Mouse (Mus musculus): ENCODE measurements around the gene Fam126a. TPM values are rescaled to one million over a fixed set of nuclear protein-coding genes. Genes with fewer than 3 reads are reported as not detected.
A peak's percentile ranks its signal among the peaks of the same experiment; 100 is the strongest.

Gene Fam126a
- polyA plus RNA-seq (2012; rRNA removed) = 10.9 and 15.4 TPM in 2 replicates
- 64.8 and 65.3 TPM in 2 replicates for polyA plus RNA-seq (2014; fragmentation: Nextera tagmentation; extraction: Ambion mirVana)

DNA sequence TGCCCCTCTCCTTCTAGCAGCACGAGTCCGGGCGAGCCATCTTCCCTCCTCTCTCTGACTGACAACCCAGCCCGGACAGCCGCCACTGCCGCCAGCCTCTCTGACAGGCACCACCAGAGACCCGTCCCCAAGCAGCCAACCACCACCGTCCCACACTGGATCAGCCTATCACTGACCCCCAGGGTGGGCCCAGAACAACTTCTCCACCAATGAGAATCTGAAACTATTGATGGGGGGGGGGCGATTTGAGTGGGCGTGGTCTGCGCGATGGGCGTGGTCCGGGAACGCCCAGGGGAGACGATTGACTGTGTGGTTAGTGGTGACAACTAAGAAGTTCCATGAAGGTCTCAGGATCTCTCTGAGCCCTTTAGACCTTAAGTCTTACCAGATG lies at the start of gene Fam126a:
Fam126a (minus strand) TSS at position 112 of the 391 bp plus-strand sequence.
- TF ChIP-seq CTCF (IDR thresholded peaks at IDR 0.05; ENCODE audit: low read depth) (no peak), EP300 (IDR thresholded peaks at IDR 0.05; ENCODE audit: low read depth) (peak; percentile 53; the same call in 1 of the 2 replicates)
- Histone ChIP-seq H3K4me2 (ENCODE audit: low read depth) (peak within 1 kb of the TSS; percentile 79), H3K36me3 (replicated peaks; ENCODE audit: control insufficient read depth, insufficient read depth, low read depth) (peaks cover 14% of the 10 kb centered on the region), H3K9ac (replicated peaks) (peak within 1 kb of the TSS; percentile 98), H3K27ac (peak within 1 kb of the TSS; percentile 65), H3K4me3 (ENCODE audit: insufficient read depth in 1 of 2, low read depth in 2 of 2, low read length in 2 of 2) (peak within 1 kb of the TSS; percentile 77 to 87), H3K9me3 (ENCODE audit: control insufficient read depth, low read length) (no peaks in the 10 kb centered on the region), H3K4me1 (replicated peaks; ENCODE audit: control insufficient read depth in 2 of 2, insufficient read depth in 2 of 2, low read length in 1 of 2) (peaks cover 7 to 17% of the 10 kb centered on the region in 2 experiments), H3K27me3 (ENCODE audit: control insufficient read depth, insufficient read depth, low read length) (no peaks in the 10 kb centered on the region)
- WGBS (ENCODE audit: insufficient replicate concordance) = under 1% methylated on average over 16 of the region's 16 CpGs
- ATAC-seq (ENCODE audit: insufficient read depth) (peak; percentile 100), DNase-seq (ENCODE audit: low read depth in 3 of 3, low spot score in 3 of 3) (peak; percentile 93 to 95 (median 94))

DNA sequence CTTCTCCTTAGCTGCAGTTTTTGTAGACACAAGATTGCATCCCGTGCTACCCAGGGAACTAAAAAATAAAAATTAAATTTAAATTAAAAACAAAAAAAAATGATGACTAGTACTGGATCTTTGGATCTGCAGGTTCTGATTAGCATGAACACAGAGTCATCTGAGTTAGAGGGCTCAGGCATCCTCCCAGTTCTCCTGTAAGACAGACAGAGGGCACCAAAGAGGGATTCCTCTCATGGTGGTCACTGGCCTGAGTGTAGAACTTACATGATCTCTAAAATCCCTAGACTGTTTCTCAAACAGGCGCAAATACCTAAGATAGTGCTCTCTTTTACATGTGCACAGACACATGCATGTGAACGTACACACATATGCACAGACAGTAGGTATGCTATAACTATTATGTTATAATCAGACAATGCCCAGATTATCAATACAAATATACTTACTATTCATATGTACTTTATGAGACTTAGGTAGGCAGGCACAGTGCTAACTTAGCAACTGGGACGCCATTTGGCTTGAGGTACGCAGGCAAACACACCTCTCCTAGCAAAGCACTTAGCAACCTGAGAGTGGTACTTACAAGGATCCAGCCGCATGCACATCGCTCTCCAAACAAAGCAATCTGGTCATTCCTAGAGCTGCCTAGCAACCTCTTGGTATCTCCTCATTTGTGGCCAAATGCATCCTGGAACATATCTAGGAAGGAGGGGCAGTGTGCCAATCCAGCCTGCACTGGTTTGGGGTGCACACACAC lies 48.1 kb upstream of the Fam126a start:
- Histone ChIP-seq H3K27me3 (ENCODE audit: control insufficient read depth, insufficient read depth, low read length) (no peaks in the 10 kb centered on the region), H3K9ac (replicated peaks) (no peak overlapping the region), H3K36me3 (replicated peaks; ENCODE audit: control insufficient read depth, insufficient read depth, low read depth) (no peaks in the 10 kb centered on the region), H3K9me3 (ENCODE audit: control insufficient read depth, low read length) (no peaks in the 10 kb centered on the region), H3K4me2 (ENCODE audit: low read depth) (no peak overlapping the region), H3K4me3 (ENCODE audit: insufficient read depth in 1 of 2, low read depth in 2 of 2, low read length in 2 of 2) (no peak overlapping the region), H3K4me1 (replicated peaks; ENCODE audit: control insufficient read depth in 2 of 2, insufficient read depth in 2 of 2, low read length in 1 of 2) (no peaks in the 10 kb centered on the region; a peak in 1 of 4 replicates), H3K27ac (no peak overlapping the region)
- WGBS (ENCODE audit: insufficient replicate concordance) = 69% methylated on average over 7 of the region's 7 CpGs
- ATAC-seq (ENCODE audit: insufficient read depth) (no peak), DNase-seq (ENCODE audit: low read depth in 3 of 3, low spot score in 3 of 3) (no peak)
- TF ChIP-seq CTCF (IDR thresholded peaks at IDR 0.05; ENCODE audit: low read depth) (0 out of 2 replicates have a peak, but pooled peaks have one; percentile 16), EP300 (IDR thresholded peaks at IDR 0.05; ENCODE audit: low read depth) (no peak)

DNA sequence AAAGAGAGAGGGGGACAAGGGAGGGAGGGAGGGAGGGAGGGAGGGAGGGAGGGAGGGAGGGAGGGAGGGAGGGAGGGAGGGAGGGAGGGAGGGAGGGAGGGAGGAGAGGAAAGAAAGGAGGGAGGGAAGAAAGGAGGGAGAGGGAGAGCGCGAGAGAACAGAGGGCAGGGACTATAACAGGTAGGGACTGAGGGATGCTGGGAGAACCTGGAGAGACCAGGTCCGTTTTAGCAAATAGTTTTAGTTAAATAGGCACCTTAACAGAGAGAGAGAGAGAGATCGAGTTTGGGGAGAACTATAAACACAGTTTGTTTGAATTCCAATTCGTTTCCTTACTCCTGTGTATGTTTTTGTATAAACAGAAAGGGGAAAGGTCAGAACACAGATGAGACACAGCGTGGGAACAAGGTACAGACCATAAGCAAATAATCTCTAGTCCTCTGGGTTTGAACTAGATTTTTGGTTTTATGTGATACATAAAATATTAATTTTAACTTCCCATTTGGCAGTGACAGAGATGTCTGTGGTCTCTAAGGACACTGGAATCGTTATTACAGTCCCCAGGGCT lies 47.3 kb upstream of the Fam126a start:
- 19% methylated on average over 7 of the region's 7 CpGs for WGBS (ENCODE audit: insufficient replicate concordance)
- Histone ChIP-seq H3K9ac (replicated peaks) (no peak overlapping the region; the same call in 1 of the 2 replicates), H3K36me3 (replicated peaks; ENCODE audit: control insufficient read depth, insufficient read depth, low read depth) (no peaks in the 10 kb centered on the region), H3K27me3 (ENCODE audit: control insufficient read depth, insufficient read depth, low read length) (no peaks in the 10 kb centered on the region), H3K9me3 (ENCODE audit: control insufficient read depth, low read length) (no peaks in the 10 kb centered on the region), H3K4me2 (ENCODE audit: low read depth) (peak overlapping the region; percentile 52), H3K4me3 (ENCODE audit: insufficient read depth in 1 of 2, low read depth in 2 of 2, low read length in 2 of 2) (0 out of 4 replicates have a peak overlapping the region, but pooled peaks of 1 of the 2 experiments have one; percentile 35), H3K27ac (no peak overlapping the region), H3K4me1 (replicated peaks; ENCODE audit: control insufficient read depth in 2 of 2, insufficient read depth in 2 of 2, low read length in 1 of 2) (no peaks in the 10 kb centered on the region; a peak in 1 of 4 replicates)
- DNase-seq (ENCODE audit: low read depth in 3 of 3, low spot score in 3 of 3) = no peak
- TF ChIP-seq CTCF (IDR thresholded peaks at IDR 0.05; ENCODE audit: low read depth) (no peak), EP300 (IDR thresholded peaks at IDR 0.05; ENCODE audit: low read depth) (no peak)
- ATAC-seq (ENCODE audit: insufficient read depth) = no peak

- Histone ChIP-seq H3K4me3 (ENCODE audit: insufficient read depth in 1 of 2, low read depth in 2 of 2, low read length in 2 of 2) (peak overlapping the region; percentile 16 to 35; a peak in 2 of 4 replicates), H3K36me3 (replicated peaks; ENCODE audit: control insufficient read depth, insufficient read depth, low read depth) (no peaks in the 10 kb centered on the region), H3K27ac (no peak overlapping the region; the same call in 1 of the 2 replicates), H3K4me2 (ENCODE audit: low read depth) (peak overlapping the region; percentile 52), H3K9ac (replicated peaks) (peak overlapping the region; percentile 13; the same call in 1 of the 2 replicates), H3K27me3 (ENCODE audit: control insufficient read depth, insufficient read depth, low read length) (no peaks in the 10 kb centered on the region), H3K9me3 (ENCODE audit: control insufficient read depth, low read length) (no peaks in the 10 kb centered on the region), H3K4me1 (replicated peaks; ENCODE audit: control insufficient read depth in 2 of 2, insufficient read depth in 2 of 2, low read length in 1 of 2) (no peaks in the 10 kb centered on the region; a peak in 1 of 4 replicates)
- WGBS (ENCODE audit: insufficient replicate concordance) = 4% methylated on average over 15 of the region's 15 CpGs
- TF ChIP-seq EP300 (IDR thresholded peaks at IDR 0.05; ENCODE audit: low read depth) = no peak
- TF ChIP-seq CTCF (IDR thresholded peaks at IDR 0.05; ENCODE audit: low read depth) = peak; percentile 73
- DNase-seq (ENCODE audit: low read depth in 3 of 3, low spot score in 3 of 3) (no peak), ATAC-seq (ENCODE audit: insufficient read depth) (peak; percentile 57; the same call in 1 of the 2 replicates)
Observed at GRCm38 (mm10) chr5:24076986-24077718, 46.7 kb upstream of the Fam126a start.
